Mouse (Mus musculus): ENCODE measurements around the gene Fbn1.

The Fbn1 gene

DNA sequence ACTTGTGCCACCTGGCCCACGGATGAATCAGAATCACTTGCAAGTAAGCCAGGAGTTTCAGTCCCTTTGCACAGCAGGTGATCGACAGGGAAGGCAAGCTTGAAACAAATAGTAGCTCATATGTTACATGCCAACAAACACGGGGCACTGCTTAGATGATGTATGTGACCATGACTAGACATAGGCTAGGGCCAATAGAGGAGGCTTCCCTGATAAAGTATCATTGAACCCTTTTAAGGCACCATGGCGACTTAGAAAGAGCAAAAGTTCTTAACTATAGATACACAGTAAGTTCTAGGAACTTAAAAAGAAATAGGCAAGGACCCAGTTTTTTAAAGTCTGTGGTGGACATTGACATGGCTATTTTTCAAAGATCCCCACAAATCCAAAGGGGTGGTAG is at the start of gene Fbn1:
Gene Fbn1, minus strand, starts transcription at position 101 of the 400 bp plus-strand sequence.
- no peak for DNase-seq

DNA sequence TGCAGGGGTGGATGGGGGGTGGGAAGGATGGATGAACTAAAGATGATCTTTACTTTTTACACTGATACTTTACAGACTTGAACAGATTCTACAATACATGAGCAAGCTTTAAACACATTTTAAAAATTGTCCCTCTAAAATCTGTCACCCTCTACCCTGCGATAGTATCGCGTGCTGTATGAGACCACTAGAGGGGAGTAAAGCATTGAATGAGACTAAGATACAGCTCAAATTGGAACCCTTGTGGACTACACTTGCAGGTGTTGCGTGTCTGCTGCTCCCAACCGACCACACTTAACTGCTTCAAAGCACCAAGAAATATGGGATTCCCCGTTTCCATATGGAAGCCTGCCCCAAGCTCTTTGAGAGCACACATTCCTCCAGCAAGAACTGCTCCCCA is 48.0 kb upstream of the Fbn1 start:
- DNase-seq, result peak; percentile 17

DNA sequence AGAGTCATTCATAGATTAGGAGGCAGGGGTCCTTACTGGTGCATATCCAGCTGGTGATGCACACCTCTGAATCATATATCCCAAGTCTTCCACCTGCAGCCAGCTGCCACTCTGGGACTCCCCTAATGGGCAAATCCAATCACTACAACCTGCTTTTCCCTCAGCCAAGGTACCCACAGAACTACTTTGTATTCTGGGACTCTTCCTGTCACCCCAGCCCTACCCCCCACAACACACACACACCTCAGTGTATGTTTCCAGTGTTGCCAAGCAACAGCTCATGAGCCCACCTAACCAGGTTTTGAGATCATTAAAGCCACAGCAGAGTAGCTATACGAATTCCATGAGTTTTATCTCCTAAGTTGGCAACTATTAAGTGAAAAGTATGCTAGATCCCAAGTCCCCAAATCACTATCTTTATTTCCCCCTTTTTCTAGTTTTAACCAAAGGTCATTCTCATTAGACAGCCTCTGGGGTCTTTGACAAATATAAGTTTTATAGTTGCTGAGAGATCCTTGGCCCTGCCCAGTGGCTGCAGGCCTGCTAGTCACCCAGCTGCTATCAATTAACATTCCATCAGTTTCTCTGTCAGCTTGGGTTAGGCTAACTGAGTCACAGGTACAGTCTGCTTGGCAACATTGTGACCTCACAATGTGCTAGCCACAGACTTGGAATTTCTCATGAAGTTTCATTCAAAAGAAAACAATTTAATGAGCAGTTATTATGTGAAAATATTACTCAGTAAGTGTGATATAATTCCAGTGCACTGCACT is 41.2 kb upstream of the Fbn1 start:
- DNase-seq, result peak; percentile 75

DNA sequence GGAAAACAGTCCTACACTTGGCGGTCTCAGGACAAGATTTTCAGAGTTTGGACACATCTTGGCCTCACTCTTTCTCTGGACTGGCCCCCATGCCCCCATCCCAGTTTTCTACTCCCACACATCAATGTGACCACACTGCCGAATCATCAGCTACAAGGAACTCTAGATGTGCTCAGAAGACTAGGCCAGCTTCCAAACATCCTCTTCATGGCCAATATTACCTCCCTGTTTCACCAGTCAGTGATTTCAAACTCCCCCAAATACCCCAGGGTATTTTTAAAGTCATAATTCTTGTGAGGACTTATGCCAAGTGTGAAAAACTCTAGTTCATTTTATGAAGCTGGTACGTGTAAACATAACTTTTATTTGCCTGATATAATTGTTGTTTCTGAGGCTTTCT is 37.2 kb upstream of the Fbn1 start:
- peak; percentile 82 for DNase-seq

DNA sequence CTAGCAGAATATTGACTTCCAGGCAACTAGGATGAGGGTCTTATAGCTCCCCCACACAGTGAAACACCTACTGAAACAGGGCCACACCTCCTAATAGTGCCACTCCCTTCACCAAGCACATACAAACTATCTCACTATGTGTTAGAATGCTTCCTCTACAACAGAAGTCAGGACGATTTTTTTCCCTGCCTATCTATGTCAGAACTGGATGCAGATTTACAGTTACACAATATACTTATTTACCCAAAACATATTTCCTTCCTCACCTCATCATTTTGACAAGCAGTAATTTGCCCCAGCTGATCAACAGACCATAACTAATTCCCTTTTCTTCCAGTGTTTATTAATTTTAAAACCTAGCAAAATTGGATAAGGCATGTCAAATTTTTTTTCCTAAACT is 35.9 kb upstream of the Fbn1 start:
- DNase-seq, result no peak

DNA sequence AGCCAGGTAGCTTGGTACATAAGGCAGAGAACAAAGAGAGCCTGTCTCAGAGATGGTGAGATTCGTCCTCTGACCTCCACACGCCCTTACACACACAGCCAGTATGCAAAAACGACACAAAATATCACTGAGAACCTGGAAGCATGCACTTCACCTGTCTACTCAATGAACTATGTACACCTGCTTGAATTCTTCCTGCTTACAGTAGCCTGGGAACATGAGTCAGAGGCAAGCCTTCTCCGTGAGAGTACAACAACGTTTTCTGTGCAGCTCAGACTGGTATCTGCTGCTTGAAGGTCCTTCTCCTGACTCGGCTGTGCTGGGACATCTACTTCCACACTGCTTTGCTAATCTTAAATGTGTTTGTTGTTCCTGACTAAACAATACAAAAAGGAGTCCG is 33.7 kb upstream of the Fbn1 start:
- peak; percentile 55 for DNase-seq

DNA sequence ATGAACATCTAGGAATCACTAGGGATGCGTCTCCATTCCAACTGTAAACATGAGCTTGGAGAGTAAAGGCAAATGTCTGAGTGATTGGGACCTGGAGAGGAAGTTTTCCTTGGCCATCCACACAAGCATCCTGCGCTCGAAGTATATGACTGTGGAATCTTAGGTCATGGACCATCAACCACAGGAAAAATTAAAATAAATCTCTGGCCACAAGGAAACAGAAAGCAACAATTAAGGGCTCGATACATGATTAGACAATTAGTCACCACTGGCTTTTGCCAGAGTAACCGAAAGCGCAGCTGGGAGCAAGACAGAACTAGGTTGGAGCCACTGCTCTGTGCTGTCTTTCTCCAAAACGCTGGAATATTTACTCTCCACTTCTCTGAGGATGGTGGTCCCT is 32.8 kb upstream of the Fbn1 start:
- peak; percentile 89 for DNase-seq

DNA sequence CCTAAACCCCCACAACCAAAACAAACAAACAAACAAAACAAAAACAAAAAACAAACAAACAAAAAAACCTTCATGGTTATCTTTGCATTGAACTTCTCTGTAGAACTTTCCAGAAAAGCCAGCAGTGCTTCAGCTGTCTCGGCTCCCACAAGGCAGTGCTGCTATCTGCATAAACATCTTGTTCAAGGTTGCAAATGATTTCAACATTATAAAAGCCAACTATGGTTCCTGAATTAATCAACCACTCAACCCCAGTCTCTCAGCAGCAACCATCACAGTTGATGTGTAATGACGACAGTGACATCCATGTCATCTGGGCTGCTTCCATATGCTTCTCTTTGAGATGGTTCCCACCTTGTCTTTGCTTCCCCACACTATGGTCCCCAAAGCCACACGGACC is 31.8 kb upstream of the Fbn1 start:
- DNase-seq, result no peak

DNA sequence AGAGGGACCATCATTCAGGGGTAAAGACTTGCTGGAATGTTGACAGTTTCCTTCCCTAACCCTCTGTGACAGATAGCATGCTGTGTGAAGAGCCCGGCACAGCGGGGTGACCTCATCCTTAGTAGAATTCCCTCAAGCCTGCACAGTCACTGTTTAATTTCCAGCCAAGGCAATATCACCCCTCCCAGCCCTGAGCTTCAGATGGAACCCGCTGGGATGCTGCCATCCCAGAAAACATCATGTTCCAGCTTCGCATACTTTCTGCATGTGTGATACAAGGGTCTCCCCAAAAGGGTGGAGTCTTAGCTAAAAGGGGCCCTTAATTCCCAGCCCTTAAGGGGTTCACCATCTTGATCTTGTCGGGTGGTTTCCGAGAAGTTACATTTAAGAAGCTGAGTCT is 22.9 kb upstream of the Fbn1 start:
- peak; percentile 97 for DNase-seq

DNA sequence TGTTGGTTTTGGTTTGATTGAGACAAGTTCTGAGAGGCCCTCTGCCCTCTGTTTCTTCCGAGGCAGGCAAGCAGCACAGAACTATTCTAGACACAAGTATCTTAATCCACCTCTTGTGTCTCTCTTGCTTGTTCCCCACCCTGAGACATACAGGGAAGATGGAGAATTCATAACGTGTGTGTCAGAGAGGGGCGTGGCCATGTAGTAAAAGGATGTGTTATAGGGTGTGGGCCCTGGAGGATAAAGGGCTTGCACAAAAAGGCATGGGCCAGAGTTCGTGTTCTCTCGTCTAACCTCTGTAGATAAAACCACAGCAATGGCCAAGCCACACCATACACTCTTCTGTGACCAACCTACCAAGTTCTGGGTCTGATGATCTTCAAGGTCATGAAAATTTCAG is 18.8 kb upstream of the Fbn1 start:
- peak; percentile 83 for DNase-seq

DNA sequence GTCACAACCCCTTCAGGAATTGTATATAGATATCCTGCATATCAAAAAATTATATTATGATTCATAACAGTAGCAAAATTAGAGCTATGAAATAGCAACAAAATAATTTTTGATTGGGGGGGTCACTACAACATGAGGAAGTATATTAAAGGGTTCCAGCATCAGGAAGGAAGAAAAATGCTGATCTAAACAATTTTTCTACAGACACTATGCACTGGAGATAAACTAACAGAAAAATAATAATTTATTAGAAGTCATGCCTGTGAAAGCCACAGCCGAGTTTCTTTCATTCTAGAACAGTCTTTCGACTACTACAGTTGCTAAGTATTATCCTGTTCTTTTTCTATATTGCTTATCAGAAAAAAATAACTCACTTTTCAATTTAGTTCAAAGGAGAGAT is 17.7 kb upstream of the Fbn1 start:
- DNase-seq, result no peak

DNA sequence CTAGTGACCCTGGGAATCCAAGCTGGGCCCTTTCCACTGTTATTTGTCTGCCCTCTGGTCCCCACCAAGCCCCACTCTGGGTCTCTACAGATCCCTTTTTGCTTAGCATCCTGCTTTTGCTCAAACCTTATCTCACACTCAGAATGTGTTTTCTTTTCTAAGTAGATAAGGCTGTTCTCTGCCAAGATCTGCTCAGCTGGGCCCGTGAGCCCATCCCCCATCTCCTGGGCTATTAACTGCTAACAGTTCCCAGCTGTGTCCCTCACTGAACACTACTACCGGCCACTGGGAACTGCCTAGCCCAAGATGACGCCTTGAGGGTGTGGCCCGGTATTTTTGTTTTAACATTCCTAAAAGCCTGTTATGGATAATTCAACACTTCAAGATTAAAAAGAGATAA is 8.8 kb upstream of the Fbn1 start:
- DNase-seq, result peak; percentile 98

DNA sequence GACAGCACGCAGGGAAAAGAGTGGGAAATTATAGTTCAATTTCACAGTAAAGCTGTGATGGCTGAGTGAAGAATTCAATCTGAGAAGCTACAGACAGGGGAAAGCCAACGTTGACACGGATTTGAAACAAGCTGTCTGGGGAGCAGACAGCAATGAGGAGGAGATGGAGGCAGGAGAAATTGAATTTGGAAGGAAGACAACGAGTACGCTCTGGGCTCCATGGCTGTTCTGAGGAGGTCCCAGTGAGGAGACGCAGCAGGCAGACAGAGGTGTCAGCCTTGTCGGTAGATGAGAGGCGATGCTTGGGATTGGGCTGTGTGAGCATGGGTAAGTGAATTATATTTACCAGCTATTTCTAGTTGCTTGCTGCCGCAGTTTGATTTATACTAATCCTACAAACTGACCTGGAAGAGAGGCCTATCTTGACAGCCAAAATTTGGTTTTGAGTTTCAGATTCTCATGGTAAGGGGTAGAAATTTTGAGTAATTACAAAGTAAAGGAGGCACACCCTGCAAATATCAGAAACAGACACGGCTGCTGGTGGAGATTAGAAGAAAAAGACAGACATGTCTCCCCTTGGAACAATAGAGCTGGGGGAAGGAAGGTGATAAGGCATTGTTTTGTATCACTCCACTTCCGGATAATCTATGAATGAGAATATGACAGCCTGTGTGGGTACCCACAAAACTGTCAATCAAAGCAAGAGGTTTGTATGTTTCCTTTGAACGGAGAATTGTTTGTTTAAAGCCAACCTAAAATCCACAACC is 7.7 kb upstream of the Fbn1 start:
- DNase-seq, result peak; percentile 83

DNA sequence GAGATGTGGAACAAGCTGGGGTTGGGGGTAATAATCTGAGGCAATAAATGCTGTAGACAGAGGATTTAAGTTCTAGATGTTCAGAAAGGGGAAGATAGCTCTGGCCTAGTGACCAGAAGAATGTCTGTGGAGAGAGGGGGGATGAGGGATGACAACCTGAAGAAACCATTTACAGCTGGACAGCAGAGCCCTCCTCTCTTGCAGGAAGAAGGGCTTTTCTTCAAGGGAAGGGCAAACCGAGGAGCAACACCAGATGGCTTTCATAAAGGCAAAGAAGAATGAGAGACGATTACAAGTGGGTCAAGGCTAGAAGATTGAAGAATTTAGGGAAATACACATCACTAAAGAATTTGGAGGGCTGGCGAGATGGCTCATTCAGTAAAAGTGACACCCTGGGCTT is 6.6 kb upstream of the Fbn1 start:
- DNase-seq, result peak; percentile 75

DNA sequence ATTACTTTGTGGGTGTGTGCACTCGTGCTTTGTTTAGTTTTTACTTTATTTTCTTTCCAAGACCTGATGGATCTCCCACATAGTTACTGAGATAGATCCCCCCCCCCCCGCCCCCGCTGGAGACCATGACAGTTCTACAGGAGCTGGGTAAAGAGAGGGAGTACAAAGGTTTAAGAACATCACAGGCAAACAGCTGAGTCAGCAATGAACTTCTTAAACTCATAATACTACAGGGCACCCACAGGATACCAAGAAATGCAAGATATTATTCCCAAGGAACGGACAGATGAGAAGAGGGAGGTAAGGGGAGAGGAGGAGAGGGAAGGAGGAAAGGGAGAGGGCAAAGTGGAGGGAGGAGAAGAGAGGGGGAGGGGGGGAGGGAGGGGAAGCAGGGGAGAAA is 4.8 kb upstream of the Fbn1 start:
- DNase-seq, result no peak

DNA sequence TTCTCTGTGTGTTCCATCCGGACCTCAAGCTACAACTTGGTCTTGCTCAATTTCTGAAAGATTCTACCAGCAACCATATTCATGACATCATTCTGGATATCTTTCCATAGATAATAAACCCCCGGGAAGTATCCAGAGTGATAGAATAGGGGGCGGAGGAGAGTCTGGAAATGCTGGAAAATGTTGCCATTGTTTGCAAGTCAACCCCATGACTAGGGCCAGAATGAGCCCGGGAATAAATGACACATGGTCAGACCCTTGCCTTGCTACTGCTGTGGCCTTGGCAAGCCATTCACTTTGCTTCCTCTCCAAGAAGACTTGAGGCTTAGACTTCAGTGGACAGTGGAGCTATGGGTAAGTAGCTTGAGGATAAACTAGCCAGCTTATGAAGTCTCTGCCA is 4.1 kb upstream of the Fbn1 start:
- peak; percentile 95 for DNase-seq

DNA sequence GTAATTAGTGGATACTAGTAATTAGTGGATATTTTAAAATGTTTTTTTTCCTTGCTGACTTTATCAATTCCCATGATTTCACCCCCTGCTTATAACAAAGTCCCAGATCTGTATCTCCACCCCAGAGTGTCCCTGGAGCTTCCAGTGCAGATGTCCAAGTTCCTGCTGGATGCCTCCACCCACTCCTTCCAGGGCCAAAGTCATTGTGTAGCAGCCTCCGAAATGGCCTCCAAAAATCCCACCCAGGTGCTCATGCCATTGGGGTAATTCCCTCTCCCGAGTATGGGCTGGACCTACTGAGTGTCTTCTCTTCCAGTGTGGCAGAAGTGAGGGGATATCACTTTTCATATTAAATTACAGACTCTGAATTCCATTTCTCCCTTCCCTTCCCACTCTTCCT is 3.0 kb upstream of the Fbn1 start:
- DNase-seq, result peak; percentile 96

DNA sequence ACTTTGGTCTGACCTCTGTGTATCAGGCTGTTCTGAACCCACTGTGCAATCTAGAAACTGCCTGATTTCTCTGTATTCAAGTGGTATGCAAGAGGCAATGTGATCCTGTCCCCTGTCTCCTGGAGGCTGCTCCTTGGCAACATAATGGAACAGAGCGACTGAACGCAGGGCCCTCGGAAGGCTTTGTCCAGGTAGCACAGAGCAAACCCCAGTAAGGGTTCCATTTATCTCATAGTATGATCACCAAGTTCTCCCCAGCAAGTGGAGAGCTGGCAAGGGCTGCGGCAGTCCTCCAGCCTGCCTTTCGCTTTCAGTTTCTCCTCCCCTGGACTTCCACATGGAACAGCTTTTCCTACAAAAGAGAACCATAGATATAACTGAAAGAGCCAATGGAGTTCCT is 588 bp upstream of the Fbn1 start:
- DNase-seq, result peak; percentile 92

DNA sequence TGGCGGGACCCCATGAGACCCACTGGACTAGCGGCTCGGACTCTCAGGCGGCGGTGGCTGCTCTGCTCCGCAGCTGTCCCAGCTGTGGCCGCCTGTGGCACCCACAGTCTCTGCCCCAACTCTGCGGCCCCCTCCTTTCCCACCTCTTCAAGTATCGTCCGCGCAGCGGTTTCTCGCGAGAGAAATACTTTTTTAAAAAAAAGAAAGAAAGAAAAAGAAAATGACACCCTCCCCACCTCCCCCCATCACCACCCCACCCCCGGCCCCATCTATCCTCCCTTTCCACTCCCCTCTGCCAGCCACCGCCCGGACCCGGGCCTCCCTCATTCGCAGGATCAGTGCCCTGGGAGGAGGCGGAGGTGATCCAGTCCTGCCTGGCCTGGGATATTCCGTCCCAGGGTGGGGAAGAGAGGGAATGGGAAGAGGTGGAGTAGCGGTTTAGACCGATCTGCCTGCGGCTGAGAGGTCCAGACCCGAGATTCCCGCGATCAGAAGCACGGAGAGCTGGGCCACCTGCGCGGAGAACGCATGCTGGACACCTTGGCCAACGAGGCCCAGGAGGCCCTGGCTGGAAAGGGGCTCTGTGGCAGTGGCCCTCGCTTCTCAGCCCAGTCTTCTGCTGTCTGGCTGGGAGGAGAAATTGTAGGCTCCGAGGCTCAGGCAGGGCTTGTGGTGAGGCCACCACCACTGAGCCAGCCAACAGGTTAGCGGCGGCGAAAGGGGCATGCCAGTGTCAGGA is 1.3 kb downstream of the Fbn1 start:
- DNase-seq, result no peak

DNA sequence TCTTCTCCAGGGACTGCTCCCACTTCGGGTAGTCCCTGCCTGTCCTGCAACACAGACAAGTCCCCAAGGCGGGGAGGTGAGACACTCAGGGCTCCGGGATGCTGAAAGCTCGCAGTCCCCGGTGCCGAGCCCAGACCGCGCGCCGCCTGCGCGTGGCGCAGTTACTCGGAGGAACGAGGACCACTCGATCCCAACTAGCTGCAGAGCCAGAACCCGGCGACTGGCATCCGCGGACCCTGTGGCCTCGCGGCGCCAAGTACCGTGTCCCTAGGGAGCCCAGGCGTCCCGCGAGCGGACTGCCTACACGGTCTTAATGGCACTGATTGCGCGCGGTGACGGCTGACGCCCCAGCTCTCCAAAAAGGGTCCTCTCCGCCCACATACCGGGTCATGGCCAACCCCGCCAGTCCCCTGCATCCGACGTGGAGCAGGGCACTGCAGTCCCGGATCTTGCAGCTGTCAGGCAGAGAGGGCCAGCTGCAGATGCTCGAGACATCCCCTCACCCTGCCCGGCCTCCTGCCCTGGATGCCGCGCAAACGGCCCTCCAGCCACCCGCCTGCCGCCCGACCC is 2.0 kb downstream of the Fbn1 start:
- DNase-seq, result peak; percentile 98

DNA sequence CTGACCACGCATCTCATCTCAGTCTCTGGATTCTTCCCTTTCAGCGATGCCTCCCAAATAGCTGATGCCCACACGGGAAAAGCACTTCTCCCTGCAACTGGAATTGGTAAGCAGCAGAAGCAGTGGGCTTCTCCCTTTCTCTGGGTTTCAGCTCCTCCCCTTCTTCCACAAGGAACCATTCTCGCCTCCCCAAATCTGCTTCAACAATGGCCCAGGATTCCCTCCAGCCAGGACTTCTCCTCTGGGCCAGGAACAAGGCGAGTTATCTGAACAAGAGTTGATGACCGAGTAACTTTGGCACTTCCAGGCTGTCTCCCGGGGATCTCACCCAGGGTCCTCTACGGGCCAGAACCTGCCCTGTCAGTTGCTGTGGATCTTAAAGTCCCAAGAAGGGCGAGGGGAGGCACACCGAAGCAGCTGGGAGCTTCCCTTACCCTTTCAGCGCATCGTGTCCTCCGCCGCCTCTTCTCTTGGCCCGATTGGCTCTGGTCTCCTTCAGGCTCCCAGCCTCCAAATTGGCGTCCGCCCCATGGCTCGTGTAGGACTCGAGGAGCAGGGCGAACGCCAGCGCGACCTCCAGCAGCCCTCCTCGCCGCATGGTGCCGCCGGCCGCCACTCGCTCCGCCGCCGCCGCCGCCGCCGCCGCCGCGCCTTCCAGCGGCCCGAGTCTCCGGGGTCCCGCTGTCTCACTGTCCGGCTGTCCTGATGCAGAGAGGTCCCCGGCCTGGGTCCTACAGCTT is 2.6 kb downstream of the Fbn1 start, which contains the start of gene Gm9913:
Gene Gm9913, plus strand, starts transcription at position 84 of the 740 bp plus-strand sequence.
- peak; percentile 98 for DNase-seq

DNA sequence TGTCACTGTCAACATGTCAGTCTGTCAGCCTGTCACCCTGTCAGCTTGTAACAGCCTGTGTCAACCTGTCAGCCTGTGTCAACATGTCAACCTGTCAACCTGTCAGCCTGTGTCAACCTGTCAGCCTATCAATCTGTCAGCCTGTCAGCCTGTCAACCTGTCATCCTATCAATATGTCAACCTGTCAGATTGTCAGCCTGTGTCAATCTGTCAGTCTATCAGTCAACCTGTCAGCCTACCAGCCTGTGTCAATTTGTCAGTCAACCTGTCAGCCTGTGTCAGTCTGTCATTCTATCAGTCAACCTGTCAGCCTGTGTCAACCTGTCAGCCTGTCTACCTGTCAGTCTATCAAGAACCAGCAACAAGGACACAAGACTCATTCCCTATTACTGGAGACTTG is 6.3 kb downstream of the Fbn1 start:
- peak; percentile 78 for DNase-seq

DNA sequence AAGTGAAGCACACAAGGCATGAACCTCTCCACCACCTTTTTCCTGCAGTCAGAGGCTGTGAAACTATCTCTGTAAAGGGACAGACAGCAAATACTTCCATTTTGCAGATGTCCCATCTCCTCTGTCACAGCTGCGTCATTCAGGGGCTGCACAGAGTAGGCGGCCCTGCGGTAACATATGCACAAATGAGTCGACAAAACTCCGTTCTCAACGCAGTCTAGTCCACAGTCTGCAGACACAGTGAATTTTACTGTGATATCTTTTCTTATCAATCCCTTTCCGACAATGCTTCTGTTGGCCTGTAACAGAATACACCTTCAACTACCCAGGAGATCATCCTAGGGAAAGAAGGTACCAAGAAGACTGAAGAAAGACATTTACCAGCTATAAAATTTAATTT is 9.6 kb downstream of the Fbn1 start:
- peak; percentile 66 for DNase-seq
